ENCODE assay signal across 12 mouse cellular contexts in genomic region chr5:132029638-132030037, GRCm38 (mm10).
DNase-seq lines count a peak whose midpoint lies in the region; ATAC-seq and TF ChIP-seq lines count a peak whose summit lies in the region.
"Had no signal": no experiment of that assay in that cellular context is flagged by ENCODE, and none has a peak within 500 bp of the region (broad histone marks: within the 10 kb centered on the region; RNA-seq: fewer than 3 reads in every experiment).

No protein-coding gene starts in this region.

- H3K9ac ChIP-seq in heart, embryonic 12.5 days = no peak overlapping the region
- no peak overlapping the region for H3K9ac ChIP-seq in intestine, embryonic 15.5 days
- H3K9ac ChIP-seq: stomach, embryonic 15.5 days had no signal

- no peak for ATAC-seq in heart, embryonic 12.5 days (ENCODE audit: insufficient number of reproducible peaks, low FRiP score)
- ATAC-seq in intestine, embryonic 15.5 days = no peak
- ATAC-seq: hindbrain, embryonic 16.5 days had no signal

- WGBS in heart, embryonic 12.5 days = 61% methylated on average over 11 of the region's 11 CpGs
- WGBS in thymus, adult 2 months = 96% methylated on average over 11 of the region's 11 CpGs
- 84% methylated on average over 11 of the region's 11 CpGs for WGBS in intestine, embryonic 15.5 days

- peaks cover 18% of the 10 kb centered on the region for H3K4me1 ChIP-seq in heart, embryonic 12.5 days (replicated peaks)
- no peaks in the 10 kb centered on the region for H3K4me1 ChIP-seq in thymus, adult 2 months (replicated peaks; ENCODE audit: control insufficient read depth, insufficient read depth, low read length)
- H3K4me1 ChIP-seq in intestine, embryonic 15.5 days (replicated peaks) = no peaks in the 10 kb centered on the region
- H3K4me1 ChIP-seq: stomach, embryonic 15.5 days had no signal

- TF ChIP-seq POLR2A in thymus, adult 2 months (IDR thresholded peaks at IDR 0.05; ENCODE audit: control insufficient read depth, extremely low read depth, insufficient read depth, low read length, poor library complexity) = no peak

- no peaks in the 10 kb centered on the region for H3K36me3 ChIP-seq in heart, embryonic 12.5 days
- H3K36me3 ChIP-seq in thymus, adult 2 months (ENCODE audit: control insufficient read depth, insufficient read depth, low read length) = no peaks in the 10 kb centered on the region
- no peaks in the 10 kb centered on the region for H3K36me3 ChIP-seq in intestine, embryonic 15.5 days
- H3K36me3 ChIP-seq: G1E; stomach, embryonic 15.5 days had no signal

- peaks cover 2% of the 10 kb centered on the region; the same call in 1 of the 2 replicates for H3K9me3 ChIP-seq in heart, embryonic 12.5 days (replicated peaks)
- no peaks in the 10 kb centered on the region for H3K9me3 ChIP-seq in intestine, embryonic 15.5 days
- H3K9me3 ChIP-seq: stomach, embryonic 15.5 days had no signal

- H3K27ac ChIP-seq in heart, embryonic 12.5 days (ENCODE audit: poor library complexity, severe bottlenecking) = no peak overlapping the region
- H3K27ac ChIP-seq in thymus, adult 2 months (ENCODE audit: control insufficient read depth, insufficient read depth, low read length) = no peak overlapping the region
- no peak overlapping the region for H3K27ac ChIP-seq in intestine, embryonic 15.5 days
- H3K27ac ChIP-seq: stomach, embryonic 15.5 days had no signal

- TF ChIP-seq CTCF in thymus, adult 2 months (IDR thresholded peaks at IDR 0.05; ENCODE audit: borderline replicate concordance, control insufficient read depth, extremely low read depth, insufficient read depth, low read length, poor library complexity) = no peak

- H3K27me3 ChIP-seq in heart, embryonic 12.5 days (replicated peaks) = no peaks in the 10 kb centered on the region
- no peaks in the 10 kb centered on the region for H3K27me3 ChIP-seq in thymus, adult 2 months (ENCODE audit: control insufficient read depth, insufficient read depth, low read length)
- no peaks in the 10 kb centered on the region for H3K27me3 ChIP-seq in intestine, embryonic 15.5 days (replicated peaks)
- H3K27me3 ChIP-seq: stomach, embryonic 15.5 days had no signal

- H3K4me2 ChIP-seq in heart, embryonic 12.5 days = no peak overlapping the region
- H3K4me2 ChIP-seq in intestine, embryonic 15.5 days (replicated peaks) = no peak overlapping the region
- H3K4me2 ChIP-seq: stomach, embryonic 15.5 days had no signal

- DNase-seq in R1 (ENCODE audit: low read depth, low spot score) = peak; percentile 3
- peak; percentile 94 for DNase-seq in brain, adult 2 months (ENCODE audit: low read depth, low spot score)
- peak; percentile 69 to 72 for DNase-seq in frontal cortex, postnatal 14 days (ENCODE audit: low spot score in 2 of 2)
- peak; percentile 49 to 90 for DNase-seq in left cerebral cortex, adult 8-10 months (ENCODE audit: low spot score in 2 of 2)
- no peak for DNase-seq in thymus, adult 2 months
- no peak for DNase-seq in adrenal gland, adult 2 months
- DNase-seq: heart, adult 11 months had no signal

- H3K4me3 ChIP-seq in heart, embryonic 12.5 days = no peak overlapping the region
- no peak overlapping the region for H3K4me3 ChIP-seq in thymus, adult 2 months (ENCODE audit: control insufficient read depth, insufficient read depth, low read length)
- no peak overlapping the region for H3K4me3 ChIP-seq in intestine, embryonic 15.5 days (replicated peaks)
- H3K4me3 ChIP-seq: stomach, embryonic 15.5 days had no signal

Comparison
In these comparisons a context has a peak if more than half of its experiments do, and no peak if none do; other contexts are left out.
1. DNase-seq: peak in R1 (single experiment), brain, adult 2 months (single experiment), frontal cortex, postnatal 14 days (2 of 2) and left cerebral cortex, adult 8-10 months (2 of 2); none in thymus, adult 2 months (single experiment) and adrenal gland, adult 2 months (single experiment).